Mouse (Mus musculus): ENCODE results near the gene Nlgn2. TPM values are rescaled to one million over a fixed set of nuclear protein-coding genes. Genes with fewer than 3 reads are reported as not detected.
"Not testable (repeated sequence)": the region's sequence is repeated elsewhere in the genome, so short reads cannot be mapped to it uniquely, and the experiment has no call there.

The Nlgn2 gene
- total RNA-seq, 2 experiments from 2014 or later: 3.8 to 7.9 TPM

- ATAC-seq (replicated peaks; ENCODE audit: low FRiP score, low TSS enrichment, poor library complexity, severe bottlenecking): no peak
These were observed 28.0 kb upstream of the Nlgn2 start for GRCm38 (mm10) chr11:69865561-69865960.

GRCm38 (mm10) chr11:69864138-69864860 is 26.7 kb upstream of the Nlgn2 start:
- 0 out of 2 replicates have a peak, but pooled peaks have one; percentile 41 for ATAC-seq (replicated peaks; ENCODE audit: low FRiP score, low TSS enrichment, poor library complexity, severe bottlenecking)

- ATAC-seq (replicated peaks; ENCODE audit: low FRiP score, low TSS enrichment, poor library complexity, severe bottlenecking): not testable (repeated sequence)
These were observed 26.1 kb upstream of the Nlgn2 start for GRCm38 (mm10) chr11:69863729-69864128.

DNA sequence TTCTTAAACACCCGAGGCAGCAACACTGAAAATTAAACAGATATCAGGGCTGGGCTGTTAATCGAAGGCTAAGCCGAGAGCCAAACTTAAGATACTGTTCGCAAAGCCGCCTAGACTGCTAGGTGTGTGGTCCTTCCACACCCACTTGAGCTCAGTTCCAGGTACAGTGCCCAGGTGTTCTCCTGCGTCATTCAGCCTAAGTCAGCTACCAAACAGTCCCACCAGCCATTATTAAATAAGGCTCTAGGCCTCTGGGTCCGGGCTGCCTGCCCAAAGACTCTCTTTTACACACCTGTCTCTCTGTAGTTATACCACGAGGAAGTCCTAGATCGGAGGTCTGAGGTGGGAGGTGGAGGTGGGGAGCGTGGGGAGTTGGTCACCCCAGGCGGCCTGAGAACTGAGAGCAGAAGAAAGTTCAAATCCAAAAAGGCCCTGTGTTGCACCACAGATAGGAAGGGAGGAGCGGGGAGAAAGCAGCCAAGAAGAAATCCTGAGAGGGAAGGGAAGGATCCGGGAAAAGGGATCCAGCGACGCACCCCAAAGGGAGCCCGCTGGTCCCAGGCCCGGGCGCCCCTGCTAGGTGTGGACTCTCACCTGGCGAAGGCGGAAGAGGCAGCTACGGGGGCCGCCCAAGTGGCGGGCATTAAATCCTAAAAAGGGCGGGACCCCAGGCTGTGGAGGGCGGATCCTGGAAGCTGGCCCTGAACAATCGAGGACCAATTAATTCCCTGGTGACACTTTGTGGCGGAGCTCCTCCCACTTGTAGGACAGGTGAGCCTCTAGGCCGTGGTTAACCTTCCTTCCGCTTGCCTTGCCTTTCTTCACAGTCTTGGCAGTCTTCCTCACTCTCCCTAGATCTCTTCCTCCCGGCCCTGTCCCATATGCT is 20.8 kb upstream of the Nlgn2 start, which contains the start of gene Tnk1:
TSS of gene Tnk1 (minus strand) at position 618 of the 886 bp plus-strand sequence.
- ATAC-seq (replicated peaks; ENCODE audit: low FRiP score, low TSS enrichment, poor library complexity, severe bottlenecking): no peak

- 0 out of 2 replicates have a peak, but pooled peaks have one; percentile 21 for ATAC-seq (replicated peaks; ENCODE audit: low FRiP score, low TSS enrichment, poor library complexity, severe bottlenecking)
These were observed 17.8 kb upstream of the Nlgn2 start for GRCm38 (mm10) chr11:69855347-69855746.

GRCm38 (mm10) chr11:69854680-69855079 is 17.1 kb upstream of the Nlgn2 start:
- ATAC-seq (replicated peaks; ENCODE audit: low FRiP score, low TSS enrichment, poor library complexity, severe bottlenecking): no peak

DNA sequence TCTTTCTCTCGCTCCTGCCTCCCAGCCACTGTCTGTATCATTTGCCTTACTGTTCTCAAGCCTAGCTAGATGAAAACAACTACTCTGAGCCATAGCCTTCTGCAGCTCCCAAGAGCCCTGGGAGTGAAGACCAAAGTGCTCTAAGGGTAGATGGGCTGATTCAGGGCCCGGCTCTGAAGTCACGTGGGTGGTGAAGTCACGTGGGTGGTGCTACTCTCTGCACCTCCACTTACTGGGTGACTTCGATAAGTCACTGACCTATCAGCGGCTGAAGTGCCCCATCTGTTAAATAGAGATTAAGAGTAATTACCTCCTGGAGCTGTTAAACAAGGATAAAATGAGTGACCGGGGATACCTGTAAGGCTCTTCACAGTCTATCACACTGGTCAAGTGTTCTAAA is 16.4 kb upstream of the Nlgn2 start:
- ATAC-seq (replicated peaks; ENCODE audit: low FRiP score, low TSS enrichment, poor library complexity, severe bottlenecking): peak; percentile 87

GRCm38 (mm10) chr11:69850754-69851153 is 13.2 kb upstream of the Nlgn2 start:
- ATAC-seq (replicated peaks; ENCODE audit: low FRiP score, low TSS enrichment, poor library complexity, severe bottlenecking): no peak

- no peak for ATAC-seq (replicated peaks; ENCODE audit: low FRiP score, low TSS enrichment, poor library complexity, severe bottlenecking)
These were observed 12.3 kb upstream of the Nlgn2 start for GRCm38 (mm10) chr11:69849884-69850283.

- ATAC-seq (replicated peaks; ENCODE audit: low FRiP score, low TSS enrichment, poor library complexity, severe bottlenecking): no peak
These were observed 11.5 kb upstream of the Nlgn2 start for GRCm38 (mm10) chr11:69849128-69849527.

DNA sequence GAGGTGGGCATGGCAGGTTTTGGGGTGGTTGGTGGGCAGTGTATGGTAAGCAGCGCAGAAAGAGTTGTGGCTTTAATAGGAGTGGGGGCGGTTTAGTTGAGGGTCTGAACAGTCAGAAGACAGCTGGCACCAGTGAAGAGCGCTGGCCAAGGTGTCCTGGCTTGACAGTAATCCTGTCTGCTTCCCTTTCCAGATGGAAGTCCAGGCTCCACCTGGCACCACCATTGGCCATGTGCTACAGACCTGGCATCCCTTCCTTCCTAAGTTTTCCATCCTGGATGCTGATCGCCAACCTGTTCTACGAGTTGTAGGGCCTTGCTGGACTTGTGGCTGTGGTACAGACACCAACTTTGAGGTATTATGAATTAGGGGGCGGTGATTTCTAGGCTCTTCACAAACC is 10.4 kb upstream of the Nlgn2 start:
- ATAC-seq (replicated peaks; ENCODE audit: low FRiP score, low TSS enrichment, poor library complexity, severe bottlenecking): no peak

DNA sequence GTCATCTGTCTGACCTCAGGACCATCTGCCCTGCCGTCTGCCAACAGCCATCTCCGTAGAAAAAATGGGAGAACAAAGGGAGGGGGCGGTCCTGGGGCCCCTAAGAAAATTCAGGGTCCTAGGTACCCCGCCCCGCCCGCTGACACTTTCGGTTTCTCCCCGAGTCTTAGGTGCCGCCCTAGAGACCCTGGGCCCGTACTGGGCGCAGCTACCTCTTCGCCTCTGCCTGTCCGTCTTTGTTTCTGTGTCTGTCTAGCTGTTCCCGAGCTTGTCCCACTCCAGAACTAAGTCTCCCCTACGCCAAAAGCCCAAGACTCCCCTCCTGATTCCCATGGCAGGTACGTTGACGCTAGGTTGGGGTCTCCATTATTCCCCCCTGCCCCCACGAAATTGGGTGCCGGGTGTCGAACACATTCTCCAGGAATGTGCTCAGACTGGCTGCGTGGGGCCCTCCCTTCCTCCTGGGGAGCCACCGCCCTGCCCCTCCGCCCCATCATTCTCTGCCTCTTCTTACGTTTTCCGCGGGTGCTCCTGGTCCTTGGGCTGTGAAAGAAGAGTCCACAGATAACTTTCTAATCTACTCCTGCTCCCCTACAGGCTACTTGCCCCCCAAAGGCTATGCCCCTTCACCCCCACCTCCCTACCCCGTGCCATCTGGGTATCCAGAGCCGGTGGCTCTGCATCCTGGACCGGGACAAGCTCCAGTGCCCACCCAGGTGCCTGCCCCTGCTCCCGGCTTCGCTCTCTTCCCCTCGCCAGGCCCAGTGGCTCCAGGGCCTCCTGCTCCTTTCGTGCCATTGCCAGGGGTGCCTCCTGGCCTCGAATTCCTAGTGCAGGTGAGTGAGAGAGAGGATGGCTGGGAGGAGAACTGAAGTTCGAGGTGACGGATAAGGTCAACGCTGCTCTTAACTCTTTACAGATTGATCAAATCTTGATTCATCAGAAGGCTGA is 9.4 kb upstream of the Nlgn2 start:
- ATAC-seq (replicated peaks; ENCODE audit: low FRiP score, low TSS enrichment, poor library complexity, severe bottlenecking): peak; percentile 26; the same call in 1 of the 2 replicates

DNA sequence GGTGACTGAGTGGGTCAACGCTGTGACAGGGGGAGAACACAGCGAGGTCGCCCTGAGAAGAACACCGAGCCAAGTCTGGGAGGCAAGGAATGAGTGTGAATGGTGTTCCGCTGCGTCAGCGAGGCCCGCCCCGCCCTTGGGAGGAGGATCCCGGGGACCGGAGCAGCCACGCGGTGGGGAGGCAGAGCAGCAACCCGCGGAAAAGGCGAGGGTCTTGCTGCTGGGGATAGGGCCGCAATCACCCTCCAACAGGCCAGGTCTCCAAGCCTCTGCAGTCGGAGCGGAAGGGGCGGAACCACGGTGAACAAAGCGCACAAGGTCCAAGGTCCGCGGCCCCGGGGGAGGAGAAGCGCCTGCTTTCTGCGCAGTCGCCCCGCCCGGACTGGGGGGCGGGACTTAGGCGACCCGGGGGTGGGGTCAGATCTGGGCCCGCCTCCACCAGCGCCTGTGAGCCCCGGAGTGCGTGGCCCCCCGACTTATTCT is 8.7 kb upstream of the Nlgn2 start, which contains the start of gene Plscr3:
TSS of gene Plscr3 (plus strand) at position 179 of the 483 bp plus-strand sequence.
- ATAC-seq (replicated peaks; ENCODE audit: low FRiP score, low TSS enrichment, poor library complexity, severe bottlenecking): peak; percentile 84

- ATAC-seq (replicated peaks; ENCODE audit: low FRiP score, low TSS enrichment, poor library complexity, severe bottlenecking): no peak
These were observed 1.1 kb upstream of the Nlgn2 start for GRCm38 (mm10) chr11:69838714-69839104.

DNA sequence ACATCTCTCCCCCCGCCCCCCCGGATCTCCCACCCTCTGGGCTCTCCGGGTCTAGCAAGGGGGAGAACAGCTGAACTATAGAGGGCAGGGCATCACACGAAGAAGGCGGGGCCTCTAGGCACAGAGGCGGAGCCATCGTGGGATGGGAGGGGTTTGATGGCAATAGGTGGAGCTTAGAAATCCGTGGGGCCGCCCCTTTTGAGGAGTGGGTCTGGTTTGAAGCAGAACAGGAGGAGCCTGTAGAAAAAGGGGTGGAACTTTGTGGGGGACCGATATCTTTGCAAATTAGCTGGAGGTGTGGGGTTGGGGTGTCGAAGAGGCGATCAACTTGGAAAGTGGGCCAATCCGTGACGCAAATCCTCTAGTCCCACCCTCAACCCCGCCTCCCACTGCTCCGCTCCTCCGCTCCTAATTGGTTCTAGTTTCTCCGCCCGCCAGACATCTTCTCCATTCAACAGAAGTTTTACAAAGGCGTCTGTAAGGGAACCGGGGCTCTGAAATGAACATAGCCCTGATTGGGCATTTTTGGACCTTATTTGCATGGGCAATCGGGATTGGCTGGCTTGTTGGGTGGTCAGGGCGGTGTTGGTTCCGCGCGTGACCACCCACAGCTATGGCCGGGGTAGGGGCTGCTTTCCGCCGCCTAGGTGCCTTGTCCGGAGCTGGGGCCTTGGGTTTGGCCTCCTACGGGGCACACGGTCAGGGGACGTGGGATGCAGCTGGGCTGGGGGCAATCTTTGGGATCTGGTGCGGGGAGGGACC is 549 bp upstream of the Nlgn2 start, which contains the start of gene Tmem256:
TSS of gene Tmem256 (plus strand) at position 563 of the 762 bp plus-strand sequence.
- ATAC-seq (replicated peaks; ENCODE audit: low FRiP score, low TSS enrichment, poor library complexity, severe bottlenecking): peak; percentile 91

- ATAC-seq (replicated peaks; ENCODE audit: low FRiP score, low TSS enrichment, poor library complexity, severe bottlenecking): no peak
These were observed 644 bp downstream of the Nlgn2 start for GRCm38 (mm10) chr11:69836703-69837576.

GRCm38 (mm10) chr11:69835966-69836335 is 1.6 kb downstream of the Nlgn2 start:
- ATAC-seq (replicated peaks; ENCODE audit: low FRiP score, low TSS enrichment, poor library complexity, severe bottlenecking): no peak

Data from megakaryocyte-erythroid progenitor cell, adult 5-6 weeks (primary cell).